22 mouse cellular contexts compared by ENCODE assay signal in genomic region chr5:100052728-100053127, GRCm38 (mm10). TPM values are rescaled to one million over a fixed set of nuclear protein-coding genes. Genes with fewer than 3 reads are reported as not detected.
DNase-seq lines count a peak whose midpoint lies in the region; ATAC-seq and TF ChIP-seq lines count a peak whose summit lies in the region.
"Had no signal": no experiment of that assay in that cellular context is flagged by ENCODE, and none has a peak within 500 bp of the region (broad histone marks: within the 10 kb centered on the region; RNA-seq: fewer than 3 reads in every experiment).

No protein-coding gene starts in this region.

- H3K4me1 ChIP-seq in E14TG2a.4 (replicated peaks; ENCODE audit: low read depth, low read length) = peaks cover 81% of the 10 kb centered on the region
- H3K4me1 ChIP-seq in forebrain, postnatal 0 days (ENCODE audit: insufficient read depth) = peaks cover 6% of the 10 kb centered on the region
- peaks cover 3% of the 10 kb centered on the region; the same call in 1 of the 2 replicates for H3K4me1 ChIP-seq in kidney, embryonic 14.5 days (ENCODE audit: control insufficient read depth, insufficient read depth, low read length)

- 87% methylated on average over 7 of the region's 7 CpGs for WGBS in forebrain, postnatal 0 days
- 89% methylated on average over 7 of the region's 7 CpGs for WGBS in kidney, embryonic 14.5 days

- no peak overlapping the region for H3K4me2 ChIP-seq in forebrain, postnatal 0 days (ENCODE audit: low read depth)
- no peak overlapping the region for H3K4me2 ChIP-seq in kidney, embryonic 14.5 days (replicated peaks; ENCODE audit: low read depth, low read length)
- H3K4me2 ChIP-seq: embryonic facial prominence, embryonic 12.5 days; forebrain, embryonic 13.5 days; forebrain, embryonic 15.5 days had no signal

- ATAC-seq in forebrain, postnatal 0 days = no peak
- ATAC-seq in kidney, embryonic 14.5 days (ENCODE audit: low FRiP score, low TSS enrichment) = no peak
- ATAC-seq: activated CD4-positive, CD25-positive, alpha-beta regulatory T cell, adult 4 months; forebrain, embryonic 13.5 days; forebrain, embryonic 15.5 days; Patski had no signal

- H3K4me3 ChIP-seq in E14TG2a.4 (replicated peaks; ENCODE audit: low read length) = 0 out of 2 replicates have a peak overlapping the region, but pooled peaks have one; percentile 13
- no peak overlapping the region for H3K4me3 ChIP-seq in forebrain, postnatal 0 days (ENCODE audit: low read depth, low read length)
- no peak overlapping the region for H3K4me3 ChIP-seq in kidney, embryonic 14.5 days (ENCODE audit: low read length)
- H3K4me3 ChIP-seq: embryonic facial prominence, embryonic 10.5 days; embryonic facial prominence, embryonic 12.5 days; forebrain, embryonic 13.5 days; forebrain, embryonic 15.5 days had no signal

- no peak for TF ChIP-seq CTCF in E14TG2a.4 (conservative IDR thresholded peaks at IDR 0.05; ENCODE audit: low read length)
- no peak for TF ChIP-seq CTCF in forebrain, postnatal 0 days (IDR thresholded peaks at IDR 0.05; ENCODE audit: low read depth)

- H3K36me3 ChIP-seq in E14TG2a.4 (ENCODE audit: insufficient read depth, low read length) = peaks cover 62% of the 10 kb centered on the region
- no peaks in the 10 kb centered on the region for H3K36me3 ChIP-seq in forebrain, postnatal 0 days (ENCODE audit: insufficient read depth)
- H3K36me3 ChIP-seq in kidney, embryonic 14.5 days (ENCODE audit: control insufficient read depth, insufficient read depth, low read length) = no peaks in the 10 kb centered on the region; the same call in 1 of the 2 replicates
- H3K36me3 ChIP-seq: forebrain, embryonic 15.5 days had no signal

- H3K27me3 ChIP-seq in E14TG2a.4 (ENCODE audit: insufficient read depth, low read length) = no peaks in the 10 kb centered on the region
- H3K27me3 ChIP-seq in forebrain, postnatal 0 days (ENCODE audit: insufficient read depth, low read length) = no peaks in the 10 kb centered on the region
- H3K27me3 ChIP-seq in kidney, embryonic 14.5 days (ENCODE audit: control insufficient read depth, insufficient read depth, low read length) = no peaks in the 10 kb centered on the region
- H3K27me3 ChIP-seq: embryonic facial prominence, embryonic 12.5 days; forebrain, embryonic 13.5 days; forebrain, embryonic 15.5 days; Patski had no signal

- DNase-seq in frontal cortex, postnatal 36 days (ENCODE audit: low spot score in 2 of 2) = peak; percentile 25 to 26
- no peak for DNase-seq in frontal cortex, postnatal 14 days (ENCODE audit: low spot score in 2 of 2)
- peak; percentile 55 for DNase-seq in brain, adult 2 months (ENCODE audit: low read depth, low spot score)
- no peak for DNase-seq in forebrain, postnatal 0 days
- DNase-seq: adrenal gland, adult 8-10 months; adrenal gland, postnatal 14 days; adrenal gland, postnatal 36 days; cerebellum, adult 11 months; cerebellum, adult 18-20 months; cerebellum, adult 8-10 months; cerebellum, adult 9-11 months; cerebellum, postnatal 14 days; cerebellum, postnatal 36 days had no signal

- H3K9ac ChIP-seq in forebrain, postnatal 0 days = no peak overlapping the region
- H3K9ac ChIP-seq in kidney, embryonic 14.5 days (ENCODE audit: low read depth, low read length) = no peak overlapping the region
- H3K9ac ChIP-seq: embryonic facial prominence, embryonic 12.5 days; forebrain, embryonic 13.5 days; forebrain, embryonic 15.5 days had no signal

- no peaks in the 10 kb centered on the region for H3K9me3 ChIP-seq in E14TG2a.4 (ENCODE audit: low read length)
- no peaks in the 10 kb centered on the region for H3K9me3 ChIP-seq in forebrain, postnatal 0 days (ENCODE audit: low read length)
- H3K9me3 ChIP-seq in kidney, embryonic 14.5 days (ENCODE audit: control insufficient read depth, low read length) = no peaks in the 10 kb centered on the region
- H3K9me3 ChIP-seq: embryonic facial prominence, embryonic 10.5 days; embryonic facial prominence, embryonic 12.5 days; forebrain, embryonic 13.5 days; forebrain, embryonic 15.5 days; G1E had no signal

- H3K27ac ChIP-seq in forebrain, postnatal 0 days (ENCODE audit: low read depth, low read length) = no peak overlapping the region
- no peak overlapping the region for H3K27ac ChIP-seq in kidney, embryonic 14.5 days (ENCODE audit: low read depth, low read length)
- H3K27ac ChIP-seq: embryonic facial prominence, embryonic 10.5 days; embryonic facial prominence, embryonic 12.5 days; forebrain, embryonic 13.5 days; forebrain, embryonic 15.5 days had no signal

RNA-seq across cellular contexts. Expression of gene Enoph1, which starts 12.9 kb away (rescaled TPM):
- 66.5 and 67.6 TPM in 2 replicates for total RNA-seq in forebrain, postnatal 0 days (2014; rRNA removed)
- 49.7 and 58.6 TPM in 2 replicates for polyA plus RNA-seq in forebrain, postnatal 0 days (2015; fragmentation: Nextera tagmentation; extraction: Ambion mirVana)
- polyA plus RNA-seq in kidney, embryonic 14.5 days (2014; fragmentation: Nextera tagmentation; extraction: Ambion mirVana) = 42.6 and 51.8 TPM in 2 replicates

RNA-seq across cellular contexts. Expression of gene Hnrnpdl, which starts 13.3 kb away (rescaled TPM):
- total RNA-seq in forebrain, postnatal 0 days (2014; rRNA removed) = 176 and 207 TPM in 2 replicates
- 236 and 246 TPM in 2 replicates for polyA plus RNA-seq in forebrain, postnatal 0 days (2015; fragmentation: Nextera tagmentation; extraction: Ambion mirVana)
- polyA plus RNA-seq in kidney, embryonic 14.5 days (2014; fragmentation: Nextera tagmentation; extraction: Ambion mirVana) = 205 and 217 TPM in 2 replicates

Comparison
In these comparisons a context has a peak if more than half of its experiments do, and no peak if none do; other contexts are left out.
1. DNase-seq: peak in frontal cortex, postnatal 36 days (2 of 2) and brain, adult 2 months (single experiment); none in frontal cortex, postnatal 14 days (0 of 2) and forebrain, postnatal 0 days (single experiment).